Mouse (Mus musculus) adrenal gland, postnatal 14 days (tissue): Measurements from ENCODE around the gene Grm4. TPM values are rescaled to one million over a fixed set of nuclear protein-coding genes. Genes with fewer than 3 reads are reported as not detected.
A peak's percentile ranks its signal among the peaks of the same experiment; 100 is the strongest.

ENCODE experiments used
- DNase-seq: peaks from one replicate; pipeline ENCODE4 v3.0.0; 2021; ENCODE audit warnings: mixed read lengths
- total RNA-seq: library from RNA; stranded (reverse); gene quantifications from 2 replicates; pipeline ENCODE4 v1.2.3, GENCODE M21; 2021

The Grm4 gene
- total RNA-seq, 1 experiment from 2014 or later, result 3.9 TPM

DNA sequence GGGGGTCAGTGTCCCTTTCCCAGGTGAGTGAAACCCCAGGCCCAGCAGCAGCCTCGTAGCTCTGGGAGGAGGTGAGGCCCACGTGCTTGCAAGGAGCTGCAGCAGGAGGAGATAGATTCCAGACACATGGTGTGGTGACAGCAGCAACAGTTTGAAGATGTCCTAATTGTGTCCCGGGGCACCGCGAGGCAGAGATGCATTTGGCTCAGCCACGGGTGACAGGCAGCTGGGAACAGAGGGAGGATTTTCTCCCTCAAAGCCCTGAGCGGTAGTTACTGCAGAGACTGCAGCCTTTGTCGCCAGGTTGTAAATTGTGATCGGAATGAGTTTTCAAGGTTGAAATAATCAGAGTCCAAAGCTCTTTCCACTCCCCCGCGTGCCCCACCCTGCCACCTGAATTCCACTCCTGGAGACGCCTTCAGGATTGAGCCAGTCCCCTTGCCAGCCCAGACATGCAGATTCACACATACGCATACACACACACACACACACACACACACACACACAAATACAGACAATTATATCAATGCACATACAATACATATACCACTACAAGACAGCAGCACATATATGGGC is 78.6 kb downstream of the Grm4 start:
- DNase-seq, result no peak

DNA sequence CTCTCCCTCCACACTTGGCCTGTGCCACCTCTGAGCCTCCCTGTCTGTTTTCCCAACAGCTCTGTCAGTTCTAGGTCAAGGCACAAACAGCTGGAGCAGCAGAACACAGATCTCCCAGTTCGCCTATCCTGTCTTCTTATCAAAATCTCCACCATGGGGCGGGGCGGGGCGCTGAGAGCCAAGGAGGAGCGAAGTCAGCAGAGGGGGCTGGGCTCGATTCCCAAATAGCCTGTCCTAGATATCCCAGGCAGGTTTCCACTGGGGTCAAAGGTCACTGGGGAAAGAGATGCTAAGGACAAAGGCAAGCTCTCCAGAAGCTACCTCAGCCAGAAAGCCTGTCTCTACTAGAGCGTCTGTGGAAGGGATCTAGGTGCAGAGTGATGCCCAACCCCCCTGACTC is 79.4 kb downstream of the Grm4 start:
- DNase-seq, result no peak

DNA sequence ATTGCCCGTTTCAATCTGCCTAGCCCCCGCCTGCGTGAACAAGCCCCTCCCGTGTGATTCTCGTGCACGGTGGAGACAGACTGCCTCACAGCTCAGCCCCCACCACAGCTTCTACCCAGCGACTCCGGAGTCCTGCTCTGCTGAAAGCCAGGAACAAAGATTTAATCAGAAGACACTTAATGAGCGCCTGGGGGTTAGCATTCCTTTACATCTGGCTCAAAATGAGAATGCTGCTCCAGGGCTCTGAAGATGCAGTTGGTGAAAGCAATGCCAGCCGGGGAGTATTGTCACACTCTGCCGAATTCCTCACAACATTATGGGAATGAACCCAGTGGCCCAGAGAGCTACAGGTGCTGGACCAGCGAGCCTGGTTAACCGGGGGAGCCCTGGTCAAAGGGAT is 85.4 kb downstream of the Grm4 start:
- no peak for DNase-seq

GRCm38 (mm10) chr17:27435225-27435624 is 86.0 kb downstream of the Grm4 start:
- DNase-seq, result no peak

DNA sequence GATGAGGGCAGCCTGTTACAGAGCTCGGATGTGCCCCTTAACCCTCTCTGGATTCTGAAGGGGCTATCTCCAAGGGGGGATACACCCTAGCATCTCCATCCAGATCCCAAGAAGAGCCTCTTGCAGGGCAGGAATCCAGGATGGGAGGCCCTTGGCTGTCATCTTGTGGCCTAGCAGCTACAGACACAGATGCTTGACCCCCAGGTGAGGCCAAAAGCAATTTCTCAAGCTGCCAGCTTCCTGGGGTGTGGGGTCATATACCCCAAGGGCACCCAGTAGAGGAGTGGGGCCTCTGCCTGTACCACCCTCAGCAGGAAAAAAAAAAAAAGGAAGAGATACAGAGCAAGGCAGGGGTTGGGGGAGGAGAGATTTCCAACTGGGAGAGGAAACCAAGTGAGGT is 87.1 kb downstream of the Grm4 start:
- no peak for DNase-seq

GRCm38 (mm10) chr17:27433179-27433680 is 88.0 kb downstream of the Grm4 start:
- no peak for DNase-seq

GRCm38 (mm10) chr17:27432145-27432650 is 89.0 kb downstream of the Grm4 start:
- DNase-seq, result no peak

- DNase-seq, result no peak
Measured at GRCm38 (mm10) chr17:27431049-27431839, 90.0 kb downstream of the Grm4 start.

DNA sequence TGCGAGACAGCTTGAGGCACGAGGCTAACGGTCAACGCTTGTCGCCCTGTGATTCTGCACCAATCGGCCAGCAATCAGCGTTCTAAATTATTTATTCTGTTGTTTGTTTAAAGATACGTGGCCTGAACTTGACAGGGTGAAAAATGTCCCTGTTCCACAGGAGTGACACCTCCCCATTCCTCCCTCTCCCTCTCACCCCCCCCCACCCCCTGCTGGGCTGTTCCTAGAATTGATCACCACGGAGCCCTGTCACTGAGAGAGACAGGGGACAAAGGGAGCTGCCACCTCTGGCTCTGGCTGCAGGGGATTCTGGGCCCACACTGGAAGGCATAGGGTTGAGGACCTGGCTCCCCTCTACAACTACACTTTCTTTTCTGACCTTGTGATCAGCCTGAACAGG is 91.4 kb downstream of the Grm4 start:
- no peak for DNase-seq

DNA sequence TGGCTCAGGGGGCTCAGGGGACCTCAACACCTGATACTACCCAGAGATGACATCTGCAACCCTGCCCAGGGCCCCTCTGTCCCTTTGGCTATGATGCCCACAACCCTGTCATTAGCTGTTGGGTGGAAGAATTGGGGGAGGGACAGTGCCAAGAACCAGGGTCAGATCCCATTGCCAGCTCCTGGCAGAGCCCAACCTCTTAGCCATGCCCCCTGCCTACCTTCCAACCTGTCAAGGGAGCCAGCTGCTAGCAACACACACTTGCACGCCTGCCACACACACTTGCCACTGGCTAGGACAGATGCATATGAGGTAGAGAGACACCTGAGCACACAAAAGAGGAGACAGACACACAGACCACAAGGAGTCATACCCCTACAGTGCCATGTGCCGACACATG is 96.2 kb downstream of the Grm4 start:
- DNase-seq, result no peak

DNA sequence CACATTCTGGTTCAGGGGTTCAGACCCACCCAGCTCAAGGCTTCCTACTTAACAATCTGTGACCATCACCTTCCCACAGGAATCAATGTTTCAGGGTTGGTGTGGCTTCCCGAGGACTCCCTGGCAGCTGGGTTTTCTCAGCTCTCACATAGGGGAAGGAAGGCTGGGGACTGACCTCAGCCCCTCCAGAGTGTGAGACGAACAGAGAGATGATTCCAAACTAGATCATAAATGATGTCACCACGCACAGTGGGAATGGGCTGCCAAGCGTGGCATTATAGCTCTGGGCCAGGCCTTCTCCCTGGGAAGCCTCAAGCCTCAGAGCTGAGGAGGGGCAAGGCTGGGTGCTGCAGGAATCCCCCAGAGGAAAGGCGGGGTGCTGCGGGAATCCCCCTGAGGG is 96.8 kb downstream of the Grm4 start:
- no peak for DNase-seq

GRCm38 (mm10) chr17:27422726-27423381 is 98.3 kb downstream of the Grm4 start:
- DNase-seq, result no peak

DNA sequence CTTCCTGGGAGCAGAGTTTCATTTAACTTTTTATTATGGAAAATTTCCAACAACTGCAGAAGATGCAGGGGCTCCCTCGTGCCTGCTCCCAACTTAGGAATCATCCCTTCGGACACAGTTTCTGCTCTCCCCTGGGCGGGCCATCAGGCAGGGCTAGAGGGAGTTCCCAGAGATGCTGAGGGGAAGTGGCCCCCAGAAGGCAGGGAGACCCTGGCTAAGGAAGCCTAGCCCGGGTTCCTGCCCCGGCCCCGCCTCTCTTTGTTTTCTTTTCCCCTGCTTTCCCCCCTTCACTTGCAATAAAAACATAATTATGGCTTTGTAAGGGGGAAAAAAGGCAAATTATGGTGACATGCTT is 98.9 kb downstream of the Grm4 start:
- no peak for DNase-seq

DNA sequence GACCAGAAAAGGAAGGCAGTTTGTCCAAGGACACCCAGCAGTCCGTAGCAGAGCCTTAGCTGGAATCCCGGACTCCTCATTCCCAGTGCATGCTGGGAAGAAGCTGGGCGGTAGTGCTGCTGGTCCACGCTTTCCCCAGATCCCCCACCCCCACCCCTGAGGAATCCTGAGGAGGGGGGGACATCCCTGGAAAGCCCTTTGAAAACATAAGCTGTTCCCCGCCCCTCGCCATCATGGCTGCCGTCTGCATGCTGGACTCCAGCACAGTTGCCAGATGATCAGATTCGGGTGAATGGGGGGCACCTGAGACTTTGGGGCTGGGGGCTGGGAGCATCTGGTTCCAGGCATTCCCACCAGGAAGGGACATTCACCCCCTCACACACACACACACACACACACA is 99.4 kb downstream of the Grm4 start:
- DNase-seq, result no peak

DNA sequence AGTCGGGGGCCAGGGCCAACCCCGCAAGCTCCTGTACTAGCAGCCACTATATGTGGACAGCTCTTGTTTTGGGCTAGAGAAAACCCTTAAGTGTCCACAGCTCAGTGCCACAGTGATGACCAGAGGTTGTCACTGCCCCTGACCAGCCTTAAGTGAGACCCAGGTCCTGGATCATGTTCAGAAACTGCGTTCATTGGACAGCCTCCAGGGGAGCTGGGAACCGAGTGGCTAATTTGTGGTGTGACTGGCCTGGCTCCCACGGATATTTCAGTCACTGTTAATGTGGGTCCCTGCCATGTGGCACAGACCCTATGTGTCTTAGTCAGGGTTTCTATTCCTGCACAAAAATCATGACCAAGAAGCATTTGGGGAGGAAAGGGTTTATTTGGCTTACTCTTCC is 112.2 kb downstream of the Grm4 start:
- DNase-seq, result no peak

- DNase-seq, result no peak
Measured at GRCm38 (mm10) chr17:27408531-27408930, 112.7 kb downstream of the Grm4 start.

DNA sequence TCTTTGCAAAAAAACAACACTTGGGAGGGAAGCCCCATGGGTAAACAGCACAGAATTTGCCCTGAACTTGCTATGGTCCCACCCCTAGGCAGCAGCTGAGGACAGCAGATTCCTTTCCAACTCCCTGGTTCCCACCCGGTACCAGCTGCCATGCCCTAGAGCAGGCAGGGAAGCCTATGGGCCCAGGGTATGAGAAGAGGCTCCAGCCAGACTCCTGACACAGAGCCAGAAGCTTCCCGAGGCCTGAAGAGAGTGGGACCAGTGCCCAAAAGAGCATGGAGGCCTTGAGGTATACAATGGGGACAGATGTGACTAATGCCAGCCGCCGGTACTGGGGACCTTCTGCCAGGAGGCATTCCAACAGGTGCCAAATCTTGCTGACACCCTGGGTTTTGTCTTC is 114.2 kb downstream of the Grm4 start:
- peak; percentile 74 for DNase-seq

- DNase-seq, result no peak
Measured at GRCm38 (mm10) chr17:27405376-27406024, 115.7 kb downstream of the Grm4 start.

DNA sequence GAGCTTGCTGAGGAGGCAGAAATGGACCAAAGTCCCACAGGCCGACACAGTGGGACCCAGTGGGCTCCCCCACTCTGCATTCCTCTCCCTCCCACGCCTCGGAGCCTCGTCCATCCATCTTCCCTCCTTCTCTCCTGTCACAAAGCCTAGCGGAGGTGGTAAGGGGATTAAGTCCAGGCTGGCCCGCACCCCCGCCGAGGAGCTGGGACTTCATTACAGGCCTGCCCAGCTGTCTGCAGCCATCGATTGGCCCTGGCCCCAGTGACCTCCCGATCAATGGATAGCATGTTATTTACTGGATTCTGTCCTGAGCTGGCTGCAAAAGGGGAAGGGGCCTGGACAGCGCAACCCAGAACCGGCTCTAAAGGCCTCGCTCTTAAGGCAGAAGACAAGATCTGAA is 120.0 kb downstream of the Grm4 start:
- DNase-seq, result no peak

GRCm38 (mm10) chr17:27393931-27394330 is 127.3 kb downstream of the Grm4 start:
- peak; percentile 64 for DNase-seq

- peak; percentile 37 for DNase-seq
Measured at GRCm38 (mm10) chr17:27393432-27393831, 127.8 kb downstream of the Grm4 start.

DNA sequence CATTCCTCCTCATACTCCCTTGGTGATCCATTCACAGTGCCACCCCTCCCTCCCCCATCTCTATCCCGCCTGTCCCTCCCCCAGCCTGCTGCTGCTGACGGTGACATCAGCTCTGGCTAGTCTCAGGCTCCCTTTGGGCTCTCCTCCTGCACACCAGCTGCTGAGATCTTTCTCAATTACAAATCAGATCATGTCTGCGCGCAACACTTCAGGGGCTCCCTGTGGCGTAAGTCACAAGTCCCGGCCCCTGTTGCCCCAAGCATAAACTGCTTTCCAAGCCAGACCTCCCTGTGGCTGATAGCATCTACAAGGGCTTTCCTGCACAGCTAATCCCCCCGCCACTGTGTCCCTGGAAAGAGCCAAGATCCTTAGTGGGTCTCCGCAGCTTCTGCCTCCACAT is 128.3 kb downstream of the Grm4 start:
- peak; percentile 39 for DNase-seq

GRCm38 (mm10) chr17:27390019-27390418 is 131.2 kb downstream of the Grm4 start:
- no peak for DNase-seq
